Mouse (Mus musculus): ENCODE data around the gene Rin2. TPM values are rescaled to one million over a fixed set of nuclear protein-coding genes. Genes with fewer than 3 reads are reported as not detected.
"Not testable (repeated sequence)": the region's sequence is repeated elsewhere in the genome, so short reads cannot be mapped to it uniquely, and the experiment has no call there.

The Rin2 gene
- total RNA-seq, 2 experiments from 2014 or later: 24.9 to 26.4 TPM

DNA sequence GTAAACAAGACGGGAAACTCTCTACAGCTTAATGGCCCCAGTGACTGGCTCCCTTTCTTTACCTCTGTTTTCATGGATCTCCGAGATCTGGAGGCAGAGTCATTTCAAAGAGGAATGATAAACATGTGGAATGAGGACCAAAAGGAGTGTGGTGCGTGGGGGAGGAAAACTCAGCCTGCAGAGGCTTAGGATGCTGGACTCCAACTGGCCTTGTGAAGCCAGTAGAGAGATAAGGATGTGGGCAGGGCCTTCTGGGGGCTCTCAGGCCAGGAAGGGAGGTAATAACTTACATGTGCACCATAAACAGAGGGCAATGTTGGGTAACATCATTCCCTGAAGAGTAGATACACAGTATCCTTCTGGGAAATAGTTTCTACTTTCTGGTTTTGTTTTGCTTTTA, 7.9 kb downstream of the Rin2 start:
- DNase-seq (ENCODE audit: low spot score in 2 of 2): no peak
- intact Hi-C loops (cut with DNase I): no loop called here

DNA sequence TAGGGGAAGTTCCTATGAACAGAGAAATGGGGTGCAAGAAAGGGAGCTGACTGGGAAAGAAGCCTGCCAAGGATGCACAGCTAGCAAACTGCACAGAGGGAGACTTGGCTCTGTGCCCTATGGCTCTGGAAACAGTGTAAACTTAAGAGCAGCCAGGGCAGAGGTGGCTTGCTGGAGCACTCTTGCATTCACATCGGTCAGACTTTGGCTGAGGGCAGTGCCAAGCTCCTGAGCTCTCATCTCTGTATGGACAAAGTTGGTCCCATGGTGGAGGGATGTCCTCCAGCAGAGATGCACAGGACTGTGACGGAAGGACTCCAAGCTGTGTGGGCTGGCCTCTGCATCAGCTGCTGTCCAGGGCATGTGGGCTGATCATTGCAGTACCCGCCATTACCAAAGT, 8.5 kb downstream of the Rin2 start:
- intact Hi-C loops (cut with DNase I): no loop called here
- no peak for DNase-seq (ENCODE audit: low spot score in 2 of 2)

GRCm38 (mm10) chr2:145684151-145684550, 9.1 kb downstream of the Rin2 start:
- intact Hi-C loops (cut with DNase I): no loop called here
- peak; percentile 19 to 29 for DNase-seq (ENCODE audit: low spot score in 2 of 2)

GRCm38 (mm10) chr2:145684891-145685290, 9.9 kb downstream of the Rin2 start:
- intact Hi-C loops (cut with DNase I): no loop called here
- DNase-seq (ENCODE audit: low spot score in 2 of 2): no peak

DNA sequence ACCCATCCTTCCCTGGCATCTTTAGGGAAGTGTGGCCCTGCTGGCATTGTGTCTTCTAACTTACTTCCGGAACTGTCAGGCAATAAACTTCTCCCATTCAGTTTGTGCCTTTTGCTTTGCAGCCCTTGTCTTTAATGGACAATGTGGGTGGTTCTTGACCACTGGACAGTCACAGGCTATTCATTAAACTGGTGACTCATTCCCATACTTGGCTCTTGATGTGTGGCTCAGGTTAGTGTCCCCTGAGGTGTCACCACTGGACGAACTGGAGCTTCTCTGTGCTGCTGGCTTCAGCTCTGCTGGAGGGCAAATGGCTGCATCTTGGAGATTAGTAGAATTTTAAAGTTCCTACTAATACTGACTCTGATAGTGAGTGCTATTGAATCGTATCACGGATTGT, 11.0 kb downstream of the Rin2 start:
- DNase-seq (ENCODE audit: low spot score in 2 of 2): no peak
- intact Hi-C loops (cut with DNase I): no loop called here

GRCm38 (mm10) chr2:145691367-145692009, 16.5 kb downstream of the Rin2 start:
- no peak for DNase-seq (ENCODE audit: low spot score in 2 of 2)
- intact Hi-C loops (cut with DNase I): no loop called here

- intact Hi-C loops (cut with DNase I): loop anchor here (5.0 kb wide), 1 partner anchor 205 kb away; the partner anchor contains the start of gene Naa20
Measured at GRCm38 (mm10) chr2:145697160-145697559, 22.1 kb downstream of the Rin2 start.

GRCm38 (mm10) chr2:145699414-145700071, 24.5 kb downstream of the Rin2 start:
- intact Hi-C loops (cut with DNase I): loop anchor here (1.0 to 5.0 kb wide), 3 partner anchors 95 to 203 kb away; partner anchors contain the start of gene Naa20
- peak; percentile 14 to 31 for DNase-seq (ENCODE audit: low spot score in 2 of 2)

More at GRCm38 (mm10) chr2:145697160-145697559, 22.1 kb downstream of the Rin2 start:
- DNase-seq (ENCODE audit: low spot score in 2 of 2): no peak

DNA sequence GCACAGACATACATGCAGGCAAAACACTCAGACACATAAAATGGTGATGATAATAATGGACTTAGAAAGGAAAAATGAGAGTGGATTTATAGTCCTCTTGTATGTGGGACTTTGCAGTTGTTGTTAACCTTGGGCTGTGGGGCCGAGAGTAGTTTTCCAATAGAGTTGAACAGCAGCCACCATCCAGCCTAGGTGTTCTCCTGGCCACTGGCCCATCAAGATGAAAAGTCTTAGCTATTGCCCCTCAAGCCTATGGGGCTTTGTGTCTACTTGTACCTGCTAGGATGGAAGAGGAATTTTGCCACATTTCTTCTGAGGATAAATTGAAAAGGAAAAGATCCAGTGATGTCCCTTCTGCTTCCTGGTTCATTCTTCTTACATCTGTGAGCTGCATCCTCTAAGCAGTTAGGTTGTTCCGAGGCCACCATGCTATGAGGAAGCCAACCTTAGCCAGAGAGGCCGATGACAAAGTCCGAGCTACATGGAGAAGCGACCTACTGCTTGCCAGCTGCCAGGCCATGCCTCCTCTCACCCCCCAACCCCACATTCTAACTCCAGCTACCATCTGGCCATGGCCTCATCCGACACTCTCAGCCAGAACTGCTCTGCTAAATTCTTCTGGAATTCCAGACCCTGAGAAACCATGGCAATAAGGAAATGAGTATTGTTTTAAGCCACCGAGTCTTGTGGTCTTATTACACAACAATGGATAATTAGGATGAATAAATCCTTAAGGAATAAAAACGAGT, 25.4 kb downstream of the Rin2 start:
- intact Hi-C loops (cut with DNase I): loop anchor here (2.0 kb wide), 1 partner anchor 182 kb away; no protein-coding TSS in a partner anchor

GRCm38 (mm10) chr2:145701605-145702335, 26.8 kb downstream of the Rin2 start:
- no peak for DNase-seq (ENCODE audit: low spot score in 2 of 2)
- intact Hi-C loops (cut with DNase I): loop anchor here (2.0 kb wide), 1 partner anchor 181 kb away; no protein-coding TSS in a partner anchor

More for the DNA sequence above, 25.4 kb downstream of the Rin2 start:
- no peak for DNase-seq (ENCODE audit: low spot score in 2 of 2)

GRCm38 (mm10) chr2:145704738-145705137, 29.7 kb downstream of the Rin2 start:
- DNase-seq (ENCODE audit: low spot score in 2 of 2): no peak
- intact Hi-C loops (cut with DNase I): no loop called here

- DNase-seq (ENCODE audit: low spot score in 2 of 2): no peak
- intact Hi-C loops (cut with DNase I): no loop called here
Measured at GRCm38 (mm10) chr2:145709727-145710389, 34.8 kb downstream of the Rin2 start.

DNA sequence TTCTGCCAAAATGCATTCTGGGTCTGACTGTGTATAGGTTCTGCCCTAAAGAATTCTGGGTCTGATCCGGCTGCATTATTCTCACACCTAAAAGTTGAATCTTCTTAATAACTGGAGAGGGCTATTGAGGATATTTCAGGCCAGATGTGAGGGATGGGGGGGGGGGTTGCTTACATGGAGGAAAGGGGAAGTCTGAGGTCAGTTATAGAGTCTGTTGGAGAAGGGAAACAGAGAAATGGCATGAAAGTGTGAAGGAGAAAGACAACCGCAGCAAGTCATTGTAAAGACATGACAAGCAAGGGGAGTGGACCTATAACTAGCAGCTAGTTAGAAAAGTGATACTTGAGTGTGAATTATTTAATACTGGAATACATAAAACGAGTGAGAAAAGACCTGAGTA, 36.5 kb downstream of the Rin2 start:
- intact Hi-C loops (cut with DNase I): no loop called here
- no peak for DNase-seq (ENCODE audit: low spot score in 2 of 2)

DNA sequence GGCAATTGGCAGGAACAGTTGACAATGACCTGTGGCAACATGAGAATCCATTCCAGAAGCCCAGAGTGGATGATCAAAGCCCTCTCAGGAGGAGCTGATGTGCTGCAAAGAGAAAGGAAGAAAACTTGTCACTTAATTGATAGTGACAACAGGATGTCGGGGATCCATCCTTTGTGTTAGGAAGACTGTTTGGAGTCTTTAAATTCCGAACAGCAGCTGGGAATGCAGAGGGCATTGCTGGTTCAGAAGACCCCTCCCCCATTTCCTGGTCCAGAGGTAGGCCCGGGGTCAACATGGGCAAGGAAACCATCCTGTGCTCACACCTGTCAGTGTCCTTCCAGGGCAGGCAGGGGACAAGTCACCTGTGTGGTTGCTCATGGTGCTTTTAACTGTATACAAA, 37.0 kb downstream of the Rin2 start:
- DNase-seq (ENCODE audit: low spot score in 2 of 2): no peak
- intact Hi-C loops (cut with DNase I): no loop called here

GRCm38 (mm10) chr2:145717539-145717938, 42.5 kb downstream of the Rin2 start:
- DNase-seq (ENCODE audit: low spot score in 2 of 2): no peak
- intact Hi-C loops (cut with DNase I): no loop called here

DNA sequence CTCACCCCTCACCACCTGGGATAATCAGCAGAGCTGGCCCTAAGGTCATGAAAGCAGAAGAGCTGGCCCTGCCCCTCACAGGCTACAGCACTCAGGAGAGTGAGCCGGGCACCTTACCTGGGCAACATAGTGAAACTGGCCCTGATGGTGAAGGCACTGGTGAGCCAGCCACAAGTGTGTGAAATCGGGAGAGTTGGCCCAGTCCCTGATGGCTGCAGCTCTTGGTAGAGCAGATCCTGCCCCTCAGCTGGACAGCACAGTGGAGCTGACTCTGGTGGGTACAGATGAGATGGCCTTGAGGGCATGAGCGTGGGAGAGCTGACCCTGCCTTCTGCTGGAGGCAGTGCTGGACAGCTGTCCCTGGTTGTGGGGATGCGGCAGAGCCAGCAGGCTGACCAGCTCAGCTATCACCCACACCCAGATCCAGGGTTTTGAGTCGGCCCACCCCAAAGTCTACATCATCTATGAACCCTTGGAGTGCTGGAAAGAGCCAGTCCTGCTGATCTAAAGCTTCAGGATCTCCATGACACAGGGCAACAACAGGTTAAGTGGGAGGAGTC, 43.7 kb downstream of the Rin2 start:
- DNase-seq (ENCODE audit: low spot score in 2 of 2): no peak
- intact Hi-C loops (cut with DNase I): no loop called here

GRCm38 (mm10) chr2:145720157-145720556, 45.1 kb downstream of the Rin2 start:
- no peak for DNase-seq (ENCODE audit: low spot score in 2 of 2)
- intact Hi-C loops (cut with DNase I): no loop called here

DNA sequence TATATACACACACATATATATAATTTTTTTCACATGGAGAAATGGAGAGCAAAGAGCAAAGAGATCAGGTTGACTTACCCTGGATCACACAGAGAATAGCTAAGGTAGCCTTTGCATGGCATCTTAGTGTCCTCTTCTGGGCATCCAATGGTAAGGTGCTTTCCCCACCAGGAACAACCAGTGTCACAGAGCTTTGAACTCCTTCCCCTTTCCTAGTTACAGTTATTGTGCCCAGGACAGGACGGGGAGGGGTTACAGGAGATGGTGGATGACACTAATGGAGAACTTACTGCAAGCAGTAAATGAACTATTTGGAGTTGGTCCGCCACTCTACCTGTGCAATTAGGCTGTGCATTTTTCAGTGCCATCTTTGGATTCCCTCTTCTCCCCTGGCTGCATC, 45.7 kb downstream of the Rin2 start:
- DNase-seq (ENCODE audit: low spot score in 2 of 2): no peak
- intact Hi-C loops (cut with DNase I): no loop called here

DNA sequence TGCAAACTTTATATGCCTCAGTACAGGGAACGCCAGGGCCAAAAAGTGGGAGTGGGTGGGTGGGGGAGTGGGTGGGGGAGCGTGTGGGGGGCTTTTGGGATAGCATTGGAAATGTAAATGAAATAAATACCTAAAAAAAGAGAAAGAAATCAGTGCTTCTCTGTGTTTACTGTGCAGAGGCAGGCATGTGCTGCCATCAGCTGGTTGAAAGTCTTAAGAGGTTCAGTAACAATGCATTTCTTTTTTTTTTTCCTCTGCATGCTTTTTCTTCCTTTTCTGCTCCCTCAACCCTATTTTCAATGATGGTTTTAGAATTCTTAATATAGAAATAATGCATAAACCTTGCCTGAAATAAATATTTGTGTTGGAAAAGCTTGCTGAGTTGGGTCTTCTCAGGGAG, 47.3 kb downstream of the Rin2 start:
- intact Hi-C loops (cut with DNase I); DNase-seq (ENCODE audit: low spot score in 2 of 2): not testable (repeated sequence)

All from left cerebral cortex, postnatal 36 days (tissue).